Mouse (Mus musculus) heart, adult 8-10 months (tissue): ENCODE measurements around the gene Parp14. TPM values are rescaled to one million over a fixed set of nuclear protein-coding genes. Genes with fewer than 3 reads are reported as not detected.
"Not testable (repeated sequence)": the region's sequence is repeated elsewhere in the genome, so short reads cannot be mapped to it uniquely, and the experiment has no call there.

Experiments used
- DNase-seq: peaks from one replicate; pipeline ENCODE4 v3.0.0; 2022; ENCODE audit warnings: low spot score
- total RNA-seq, 4 experiments: library from RNA; stranded (reverse); gene quantifications; 2 replicates each; pipeline ENCODE4 v1.2.4; 2022

Parp14 gene
- total RNA-seq = 10 to 100 TPM in 2 of 4 experiments, 1 to 10 TPM in 2; 8.3 to 12.5 (median 10.3) TPM

GRCm38 (mm10) chr16:35871048-35871851 lies at the start of gene Parp14:
TSS of gene Parp14 (minus strand) at chr16:35871544.
- peak; percentile 59 for DNase-seq

GRCm38 (mm10) chr16:35918721-35919543 lies 47.6 kb upstream of the Parp14 start:
- DNase-seq = no peak

- DNase-seq = no peak
Measured at GRCm38 (mm10) chr16:35914301-35914700, 43.0 kb upstream of the Parp14 start.

GRCm38 (mm10) chr16:35913526-35913925 lies 42.2 kb upstream of the Parp14 start:
- DNase-seq = no peak

GRCm38 (mm10) chr16:35911449-35911848 lies 40.1 kb upstream of the Parp14 start:
- DNase-seq = no peak

- peak; percentile 44 for DNase-seq
Measured at GRCm38 (mm10) chr16:35907432-35908201, 36.3 kb upstream of the Parp14 start.

- DNase-seq = no peak
Measured at GRCm38 (mm10) chr16:35906887-35907286, 35.5 kb upstream of the Parp14 start.

- DNase-seq = no peak
Measured at GRCm38 (mm10) chr16:35905819-35906485, 34.6 kb upstream of the Parp14 start.

GRCm38 (mm10) chr16:35905355-35905754 lies 34.0 kb upstream of the Parp14 start:
- no peak for DNase-seq

GRCm38 (mm10) chr16:35904121-35904736 lies 32.9 kb upstream of the Parp14 start:
- no peak for DNase-seq

- DNase-seq = no peak
Measured at GRCm38 (mm10) chr16:35903014-35903640, 31.8 kb upstream of the Parp14 start.

GRCm38 (mm10) chr16:35900541-35900940 lies 29.2 kb upstream of the Parp14 start:
- DNase-seq = no peak

GRCm38 (mm10) chr16:35894997-35895396 lies 23.7 kb upstream of the Parp14 start:
- no peak for DNase-seq

GRCm38 (mm10) chr16:35891603-35892002 lies 20.3 kb upstream of the Parp14 start:
- not testable (repeated sequence) for DNase-seq

- DNase-seq = no peak
Measured at GRCm38 (mm10) chr16:35890645-35891044, 19.3 kb upstream of the Parp14 start.

- no peak for DNase-seq
Measured at GRCm38 (mm10) chr16:35888910-35889309, 17.6 kb upstream of the Parp14 start.

GRCm38 (mm10) chr16:35888174-35888573 lies 16.8 kb upstream of the Parp14 start:
- DNase-seq = no peak

- peak; percentile 73 for DNase-seq
Measured at GRCm38 (mm10) chr16:35874416-35874815, 3.1 kb upstream of the Parp14 start.

- DNase-seq = no peak
Measured at GRCm38 (mm10) chr16:35872410-35873006, 1.2 kb upstream of the Parp14 start.

- no peak for DNase-seq
Measured at GRCm38 (mm10) chr16:35871898-35872297, 554 bp upstream of the Parp14 start.
